Mouse (Mus musculus) gastrocnemius, adult 2 months (tissue): ENCODE data around the gene Aff1. TPM values are rescaled to one million over a fixed set of nuclear protein-coding genes. Genes with fewer than 3 reads are reported as not detected.

Experiments used
- DNase-seq: peaks from one replicate; pipeline ENCODE4 v3.0.0; 2022
- H3K27ac ChIP-seq: fragments of 200-600 bp; 2 replicates; pipeline ENCODE4 v1.8.1; 2022; ENCODE audit warnings: mild to moderate bottlenecking
- H3K4me3 ChIP-seq: fragments of 200-600 bp; 2 replicates; pipeline ENCODE4 v1.8.1; 2022; ENCODE audit warnings: mild to moderate bottlenecking, moderate library complexity
- CTCF ChIP-seq: fragments of 200-600 bp; IDR thresholded peaks from 2 replicates; pipeline ENCODE4 v1.8.1; 2022; ENCODE audit warnings: antibody characterized with exemption, mild to moderate bottlenecking, moderate library complexity
- intact Hi-C: fragments of 180-260 bp; cut with DNase I; formaldehyde crosslinking; loops from one replicate; pipeline ENCODE4 v1.15.1; 2025
- total RNA-seq, 2 experiments: library from RNA; stranded (reverse); gene quantifications; 2 replicates each; pipeline ENCODE4 v1.2.3; 2021

Gene Aff1
- total RNA-seq, 2 experiments from 2014 or later = 46.7 to 52.8 TPM

GRCm38 (mm10) chr5:103789619-103790116, 97.5 kb downstream of the Aff1 start:
- intact Hi-C loops = no loop called here
- Histone ChIP-seq H3K4me3 (peak overlapping the region; percentile 64), H3K27ac (peak overlapping the region; percentile 98)
- TF ChIP-seq CTCF = no peak
- DNase-seq = peak; percentile 89

GRCm38 (mm10) chr5:103791741-103792140, 99.6 kb downstream of the Aff1 start:
- DNase-seq = peak; percentile 13
- TF ChIP-seq CTCF = no peak
- peak overlapping the region; percentile 98 for H3K27ac ChIP-seq
- no peak overlapping the region for H3K4me3 ChIP-seq
- intact Hi-C loops = no loop called here

- Histone ChIP-seq H3K4me3 (no peak overlapping the region), H3K27ac (peak overlapping the region; percentile 21; the same call in 1 of the 2 replicates)
- TF ChIP-seq CTCF = no peak
- DNase-seq = no peak
- intact Hi-C loops = no loop called here
Observed at GRCm38 (mm10) chr5:103795121-103795520, 102.9 kb downstream of the Aff1 start.

- Histone ChIP-seq H3K27ac (peak overlapping the region; percentile 70), H3K4me3 (no peak overlapping the region)
- no peak for TF ChIP-seq CTCF
- intact Hi-C loops = no loop called here
- no peak for DNase-seq
Observed at GRCm38 (mm10) chr5:103796035-103796434, 103.9 kb downstream of the Aff1 start.

GRCm38 (mm10) chr5:103797774-103798173, 105.6 kb downstream of the Aff1 start:
- TF ChIP-seq CTCF = no peak
- no peak for DNase-seq
- Histone ChIP-seq H3K4me3 (no peak overlapping the region), H3K27ac (peak overlapping the region; percentile 70)
- intact Hi-C loops = no loop called here

GRCm38 (mm10) chr5:103799438-103799837, 107.3 kb downstream of the Aff1 start:
- intact Hi-C loops = no loop called here
- TF ChIP-seq CTCF = no peak
- no peak for DNase-seq

GRCm38 (mm10) chr5:103800009-103800408, 107.8 kb downstream of the Aff1 start:
- TF ChIP-seq CTCF = no peak
- intact Hi-C loops = no loop called here
- H3K27ac ChIP-seq = peak overlapping the region; percentile 70
- DNase-seq = no peak
- H3K4me3 ChIP-seq = no peak overlapping the region

More at GRCm38 (mm10) chr5:103799438-103799837, 107.3 kb downstream of the Aff1 start:
- H3K4me3 ChIP-seq = no peak overlapping the region
- H3K27ac ChIP-seq = peak overlapping the region; percentile 70

GRCm38 (mm10) chr5:103803386-103803785, 111.2 kb downstream of the Aff1 start:
- intact Hi-C loops = no loop called here
- peak overlapping the region; percentile 49 for H3K27ac ChIP-seq

GRCm38 (mm10) chr5:103803927-103804590, 111.9 kb downstream of the Aff1 start:
- peak; percentile 81 for DNase-seq
- intact Hi-C loops = no loop called here
- TF ChIP-seq CTCF = no peak
- H3K4me3 ChIP-seq = 0 out of 2 replicates have a peak overlapping the region, but pooled peaks have one; percentile 29
- peak overlapping the region; percentile 80 for H3K27ac ChIP-seq

More at GRCm38 (mm10) chr5:103803386-103803785, 111.2 kb downstream of the Aff1 start:
- DNase-seq = no peak
- no peak overlapping the region for H3K4me3 ChIP-seq
- no peak for TF ChIP-seq CTCF

- H3K27ac ChIP-seq = peak overlapping the region; percentile 85
- DNase-seq = no peak
- intact Hi-C loops = no loop called here
- no peak for TF ChIP-seq CTCF
- peak overlapping the region; percentile 41 for H3K4me3 ChIP-seq
Observed at GRCm38 (mm10) chr5:103806851-103807578, 114.8 kb downstream of the Aff1 start.

GRCm38 (mm10) chr5:103807637-103808312, 115.6 kb downstream of the Aff1 start:
- peak; percentile 43 for DNase-seq
- intact Hi-C loops = no loop called here
- Histone ChIP-seq H3K27ac (peak overlapping the region; percentile 85), H3K4me3 (peak overlapping the region; percentile 41)
- TF ChIP-seq CTCF = no peak

- no peak overlapping the region for H3K4me3 ChIP-seq
- intact Hi-C loops = loop anchor here (10.0 kb wide), 1 partner anchor 55 kb away; no protein-coding TSS in a partner anchor
- no peak overlapping the region for H3K27ac ChIP-seq
- DNase-seq = no peak
- no peak for TF ChIP-seq CTCF
Observed at GRCm38 (mm10) chr5:103809674-103810330, 117.6 kb downstream of the Aff1 start.
